Mouse (Mus musculus): ENCODE measurements around the gene Ifit3b. TPM values are rescaled to one million over a fixed set of nuclear protein-coding genes. Genes with fewer than 3 reads are reported as not detected.
"Not testable (repeated sequence)": the region's sequence is repeated elsewhere in the genome, so short reads cannot be mapped to it uniquely, and the experiment has no call there.

Ifit3b gene
- polyA plus RNA-seq, 1 experiment, result not detected

DNA sequence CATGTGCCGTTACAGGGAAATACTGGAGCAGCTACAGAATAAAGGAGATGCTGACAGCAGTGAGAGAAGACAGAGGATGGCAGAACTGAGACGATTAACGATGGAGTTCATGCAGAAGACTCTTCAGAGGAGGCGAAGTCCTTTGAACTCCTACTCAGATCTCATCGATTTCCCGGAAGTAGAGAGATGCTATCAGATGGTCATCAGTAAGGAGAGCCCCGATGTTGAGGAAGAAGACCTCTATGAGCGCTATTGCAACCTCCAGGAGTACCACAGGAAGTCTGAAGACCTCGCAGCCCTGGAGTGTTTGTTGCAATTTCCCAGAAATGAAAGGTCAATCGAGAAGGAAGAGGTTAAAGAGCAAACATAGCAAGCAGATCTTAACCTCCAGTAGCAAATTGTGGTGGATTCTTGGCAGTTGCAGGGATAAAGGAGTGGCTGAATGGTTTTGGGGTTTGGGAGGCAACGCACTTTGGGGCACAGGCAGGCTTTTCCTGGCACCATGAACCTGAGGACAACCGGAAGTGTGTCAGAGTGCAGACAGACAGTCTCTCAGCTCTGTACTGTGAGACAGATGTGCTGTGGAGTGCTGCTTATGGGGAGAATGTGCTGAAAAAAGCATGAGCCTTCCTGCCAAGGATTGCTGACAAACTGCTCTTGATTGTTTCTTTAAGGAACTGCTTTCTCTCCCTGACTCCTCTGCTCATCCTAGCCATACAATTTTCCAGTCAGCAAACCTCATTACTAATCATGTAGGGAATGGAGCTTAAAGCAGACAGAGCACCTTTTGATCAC, 19.7 kb upstream of the Ifit3b start:
- not testable (repeated sequence) for H3K4me1 ChIP-seq (ENCODE audit: control insufficient read depth); H3K36me3 ChIP-seq (ENCODE audit: control insufficient read depth); H3K4me3 ChIP-seq (replicated peaks); H3K9me3 ChIP-seq (ENCODE audit: control insufficient read depth, low read length); H3K27me3 ChIP-seq (ENCODE audit: control insufficient read depth)

DNA sequence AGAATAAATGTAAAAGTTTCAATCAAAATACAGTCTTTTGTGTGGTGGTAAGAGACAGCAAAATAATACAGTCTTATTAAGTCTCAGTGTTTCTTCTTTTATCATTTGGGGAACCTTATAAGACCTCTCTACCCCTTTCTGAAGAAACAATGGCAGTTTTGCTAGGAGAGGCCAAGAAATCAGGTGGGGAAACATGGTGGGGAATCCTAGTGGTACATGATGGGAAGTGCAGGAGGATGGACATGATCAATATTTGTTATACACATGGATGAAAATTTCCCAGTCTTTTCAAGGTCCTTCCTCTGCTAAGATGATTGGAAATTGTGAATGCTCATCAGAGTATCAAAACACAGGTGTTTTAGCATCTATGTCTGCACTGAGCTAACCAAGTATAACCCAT, 18.8 kb upstream of the Ifit3b start:
- TF ChIP-seq GATA1 (IDR thresholded peaks at IDR 0.05; ENCODE audit: low read length) (no peak), TAL1 (IDR thresholded peaks at IDR 0.05; ENCODE audit: low read length) (no peak)
- Histone ChIP-seq H3K36me3 (ENCODE audit: control insufficient read depth) (no peaks in the 10 kb centered on the region), H3K4me1 (ENCODE audit: control insufficient read depth) (no peaks in the 10 kb centered on the region), H3K27me3 (ENCODE audit: control insufficient read depth) (no peaks in the 10 kb centered on the region), H3K4me3 (replicated peaks) (no peak overlapping the region), H3K9me3 (ENCODE audit: control insufficient read depth, low read length) (no peaks in the 10 kb centered on the region)

DNA sequence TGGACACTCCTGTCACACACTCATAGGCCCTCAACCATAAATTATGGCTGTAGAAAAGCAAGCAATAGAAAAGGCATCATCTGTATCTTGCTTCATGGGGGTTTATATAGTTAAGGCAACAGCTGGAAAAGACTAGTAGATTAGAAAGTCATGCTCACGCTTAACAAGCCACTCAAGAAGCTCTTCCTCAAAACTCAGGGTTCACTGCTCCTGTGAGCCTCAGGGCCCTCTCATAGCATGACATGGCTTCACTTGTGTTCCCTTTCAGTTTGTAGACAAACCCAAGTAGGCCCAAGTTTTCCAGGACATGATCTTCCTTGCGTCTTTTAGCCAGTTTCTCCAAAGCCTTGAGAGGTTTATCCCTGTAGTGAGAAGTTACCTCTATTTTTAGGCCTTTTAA, 14.3 kb upstream of the Ifit3b start:
- H3K27me3 ChIP-seq (ENCODE audit: control insufficient read depth), result no peaks in the 10 kb centered on the region
- TF ChIP-seq GATA1 (IDR thresholded peaks at IDR 0.05; ENCODE audit: low read length) (no peak), TAL1 (IDR thresholded peaks at IDR 0.05; ENCODE audit: low read length) (no peak)
- H3K4me3 ChIP-seq (replicated peaks), result no peak overlapping the region
- H3K36me3 ChIP-seq (ENCODE audit: control insufficient read depth), result no peaks in the 10 kb centered on the region
- H3K4me1 ChIP-seq (ENCODE audit: control insufficient read depth), result no peaks in the 10 kb centered on the region
- H3K9me3 ChIP-seq (ENCODE audit: control insufficient read depth, low read length), result no peaks in the 10 kb centered on the region

DNA sequence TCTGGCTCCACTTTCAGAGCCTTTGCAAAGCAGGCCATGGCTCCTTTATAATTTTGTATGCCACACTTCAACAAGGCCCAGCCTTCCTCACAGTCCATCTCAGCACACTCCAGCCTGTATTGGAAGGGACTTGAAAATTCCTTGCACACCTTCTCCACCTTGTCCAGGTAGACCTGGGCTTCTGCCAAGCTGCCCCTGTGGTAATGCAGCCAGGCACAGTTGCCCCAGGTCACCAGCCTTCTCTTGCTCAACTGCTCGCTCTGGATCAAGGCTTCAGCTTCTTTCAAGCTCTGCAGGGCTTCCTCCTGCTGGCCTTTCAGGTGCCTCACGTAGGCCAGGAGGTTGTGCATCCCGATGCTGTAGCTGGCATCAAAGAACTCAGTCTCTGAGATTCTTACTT, 13.2 kb upstream of the Ifit3b start:
- H3K4me1 ChIP-seq (ENCODE audit: control insufficient read depth); H3K9me3 ChIP-seq (ENCODE audit: control insufficient read depth, low read length); H3K4me3 ChIP-seq (replicated peaks); H3K36me3 ChIP-seq (ENCODE audit: control insufficient read depth); H3K27me3 ChIP-seq (ENCODE audit: control insufficient read depth): not testable (repeated sequence)

DNA sequence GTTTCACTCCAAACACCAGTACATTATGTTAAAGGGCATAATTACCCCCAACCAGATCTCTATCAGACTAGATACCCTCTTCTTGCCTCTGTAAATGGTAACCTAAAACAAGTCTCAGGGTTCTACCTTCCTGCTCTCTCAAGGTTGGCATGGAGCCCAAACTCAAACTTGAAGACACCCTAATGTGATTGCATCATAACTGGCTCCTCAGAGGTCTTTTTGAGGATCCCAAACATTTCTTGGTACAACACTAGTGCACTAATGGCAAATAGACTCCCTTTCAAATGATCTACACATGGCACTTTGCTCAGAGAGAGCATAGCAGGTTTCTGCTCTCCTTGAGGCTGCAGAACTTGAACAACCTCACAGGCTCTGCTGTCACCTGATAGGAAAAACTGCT, 11.0 kb upstream of the Ifit3b start:
- no peaks in the 10 kb centered on the region for H3K9me3 ChIP-seq (ENCODE audit: control insufficient read depth, low read length)
- H3K36me3 ChIP-seq (ENCODE audit: control insufficient read depth), result no peaks in the 10 kb centered on the region
- H3K4me1 ChIP-seq (ENCODE audit: control insufficient read depth), result no peaks in the 10 kb centered on the region
- no peak for TF ChIP-seq GATA1 (IDR thresholded peaks at IDR 0.05; ENCODE audit: low read length)
- no peak for TF ChIP-seq TAL1 (IDR thresholded peaks at IDR 0.05; ENCODE audit: low read length)
- no peak overlapping the region for H3K4me3 ChIP-seq (replicated peaks)
- no peaks in the 10 kb centered on the region for H3K27me3 ChIP-seq (ENCODE audit: control insufficient read depth)

DNA sequence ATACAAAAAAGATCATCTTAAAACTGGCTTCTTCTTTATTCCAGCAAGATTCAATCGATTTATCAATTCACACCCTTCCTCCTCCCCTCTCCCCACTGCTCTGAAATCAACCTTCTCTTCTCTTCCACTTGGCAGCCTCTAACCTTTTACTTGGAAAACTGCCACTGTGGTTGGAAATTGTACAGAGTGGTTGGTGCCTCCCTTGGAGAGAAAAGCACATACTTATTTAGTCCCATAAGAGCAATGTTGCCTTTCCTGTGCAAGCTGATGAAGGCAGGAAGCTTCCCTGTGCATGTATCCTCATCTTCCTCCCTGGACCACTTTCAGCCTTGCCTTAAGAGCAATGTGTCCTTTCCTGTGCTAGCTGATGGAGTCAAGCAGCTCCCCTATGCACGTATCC, 9.4 kb upstream of the Ifit3b start:
- Histone ChIP-seq H3K4me3 (replicated peaks) (no peak overlapping the region), H3K9me3 (ENCODE audit: control insufficient read depth, low read length) (no peaks in the 10 kb centered on the region), H3K36me3 (ENCODE audit: control insufficient read depth) (no peaks in the 10 kb centered on the region), H3K4me1 (ENCODE audit: control insufficient read depth) (no peaks in the 10 kb centered on the region), H3K27me3 (ENCODE audit: control insufficient read depth) (no peaks in the 10 kb centered on the region)
- TF ChIP-seq GATA1 (IDR thresholded peaks at IDR 0.05; ENCODE audit: low read length) (no peak), TAL1 (IDR thresholded peaks at IDR 0.05; ENCODE audit: low read length) (no peak)

DNA sequence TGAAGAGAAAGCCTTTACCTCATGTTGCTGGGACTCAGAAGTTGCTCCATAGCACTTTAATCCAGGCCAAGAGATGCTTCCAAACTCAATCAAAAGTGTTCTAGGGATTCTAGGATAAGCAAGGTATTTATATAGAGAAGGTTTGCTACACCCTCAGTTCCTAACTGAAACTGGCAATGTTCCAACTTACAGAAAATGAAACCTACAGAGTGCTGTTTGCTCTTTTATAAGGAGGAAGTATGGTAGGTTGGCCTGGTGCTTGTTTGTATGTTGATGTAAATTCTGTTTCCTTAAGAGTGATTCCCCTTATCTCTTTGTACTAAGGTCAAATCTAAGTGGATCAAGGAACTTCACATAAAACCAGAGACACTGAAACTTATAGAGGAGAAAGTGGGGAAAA, 8.5 kb upstream of the Ifit3b start:
- H3K4me3 ChIP-seq (replicated peaks); H3K36me3 ChIP-seq (ENCODE audit: control insufficient read depth); H3K27me3 ChIP-seq (ENCODE audit: control insufficient read depth); H3K9me3 ChIP-seq (ENCODE audit: control insufficient read depth, low read length); H3K4me1 ChIP-seq (ENCODE audit: control insufficient read depth): not testable (repeated sequence)

DNA sequence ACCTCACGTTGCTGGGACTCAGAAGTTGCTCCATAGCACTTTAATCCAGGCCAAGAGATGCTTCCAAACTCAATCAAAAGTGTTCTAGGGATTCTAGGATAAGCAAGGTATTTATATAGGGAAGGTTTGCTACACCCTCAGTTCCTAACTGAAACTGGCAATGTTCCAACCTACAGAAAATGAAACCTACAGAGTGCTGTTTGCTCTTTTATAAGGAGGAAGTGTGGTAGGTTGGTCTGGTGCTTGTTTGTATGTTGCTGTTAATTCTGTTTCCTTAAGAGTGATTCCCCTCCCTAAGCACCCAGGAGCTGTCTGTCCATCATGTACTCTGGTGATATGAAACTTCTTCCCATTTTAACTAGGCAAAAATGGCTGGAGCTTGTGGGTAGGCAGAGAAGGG, 5.9 kb upstream of the Ifit3b start, which contains the start of gene Ifit1bl1:
Gene Ifit1bl1, minus strand, starts transcription at position 69 of the 400 bp plus-strand sequence.
- not testable (repeated sequence) for H3K27me3 ChIP-seq (ENCODE audit: control insufficient read depth); H3K4me1 ChIP-seq (ENCODE audit: control insufficient read depth); H3K9me3 ChIP-seq (ENCODE audit: control insufficient read depth, low read length); H3K36me3 ChIP-seq (ENCODE audit: control insufficient read depth); H3K4me3 ChIP-seq (replicated peaks)

DNA sequence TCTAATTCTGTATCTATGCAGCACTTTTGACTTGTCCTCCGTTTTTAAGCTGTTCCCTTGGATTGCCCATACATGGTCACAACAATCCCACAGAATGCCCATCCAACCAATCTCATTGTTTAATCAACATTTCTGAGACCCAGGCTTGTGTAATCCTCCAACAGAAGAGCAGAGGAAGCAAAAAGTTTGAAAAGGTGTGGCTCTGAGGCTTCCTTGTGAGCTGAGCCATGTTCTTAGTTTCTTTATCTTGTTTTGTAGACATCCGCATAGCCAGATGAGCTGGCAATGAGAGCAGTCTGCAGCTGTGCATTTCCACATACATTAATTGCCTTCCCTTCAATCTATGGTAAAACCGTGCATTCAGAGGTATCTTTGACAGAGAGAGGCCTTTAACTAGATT, 2.3 kb upstream of the Ifit3b start:
- no peaks in the 10 kb centered on the region for H3K9me3 ChIP-seq (ENCODE audit: control insufficient read depth, low read length)
- H3K36me3 ChIP-seq (ENCODE audit: control insufficient read depth), result no peaks in the 10 kb centered on the region
- H3K27me3 ChIP-seq (ENCODE audit: control insufficient read depth), result no peaks in the 10 kb centered on the region
- TF ChIP-seq TAL1 (IDR thresholded peaks at IDR 0.05; ENCODE audit: low read length) (no peak), GATA1 (IDR thresholded peaks at IDR 0.05; ENCODE audit: low read length) (no peak)
- H3K4me3 ChIP-seq (replicated peaks), result no peak overlapping the region
- H3K4me1 ChIP-seq (ENCODE audit: control insufficient read depth), result no peaks in the 10 kb centered on the region

DNA sequence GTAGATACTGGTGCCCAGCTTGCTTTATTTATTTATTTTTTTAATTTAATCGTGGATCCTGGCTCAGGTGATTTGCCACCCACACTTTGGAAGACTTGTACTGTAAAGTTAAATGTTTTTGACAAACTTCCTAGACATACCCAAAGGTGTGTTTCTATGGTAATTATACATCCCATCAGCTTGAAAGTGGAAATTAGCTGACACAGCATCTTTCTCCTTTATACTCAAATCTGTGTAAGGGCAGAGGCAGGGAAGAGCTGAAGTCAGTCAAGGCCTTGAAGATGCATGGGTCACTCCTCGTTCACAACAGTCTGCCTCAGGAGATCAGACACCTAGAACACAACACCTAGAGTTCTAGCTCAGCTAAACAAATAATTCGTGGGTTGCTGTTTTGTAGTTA, 2.3 kb downstream of the Ifit3b start:
- H3K4me1 ChIP-seq (ENCODE audit: control insufficient read depth); H3K9me3 ChIP-seq (ENCODE audit: control insufficient read depth, low read length); H3K27me3 ChIP-seq (ENCODE audit: control insufficient read depth); H3K36me3 ChIP-seq (ENCODE audit: control insufficient read depth); H3K4me3 ChIP-seq (replicated peaks): not testable (repeated sequence)

DNA sequence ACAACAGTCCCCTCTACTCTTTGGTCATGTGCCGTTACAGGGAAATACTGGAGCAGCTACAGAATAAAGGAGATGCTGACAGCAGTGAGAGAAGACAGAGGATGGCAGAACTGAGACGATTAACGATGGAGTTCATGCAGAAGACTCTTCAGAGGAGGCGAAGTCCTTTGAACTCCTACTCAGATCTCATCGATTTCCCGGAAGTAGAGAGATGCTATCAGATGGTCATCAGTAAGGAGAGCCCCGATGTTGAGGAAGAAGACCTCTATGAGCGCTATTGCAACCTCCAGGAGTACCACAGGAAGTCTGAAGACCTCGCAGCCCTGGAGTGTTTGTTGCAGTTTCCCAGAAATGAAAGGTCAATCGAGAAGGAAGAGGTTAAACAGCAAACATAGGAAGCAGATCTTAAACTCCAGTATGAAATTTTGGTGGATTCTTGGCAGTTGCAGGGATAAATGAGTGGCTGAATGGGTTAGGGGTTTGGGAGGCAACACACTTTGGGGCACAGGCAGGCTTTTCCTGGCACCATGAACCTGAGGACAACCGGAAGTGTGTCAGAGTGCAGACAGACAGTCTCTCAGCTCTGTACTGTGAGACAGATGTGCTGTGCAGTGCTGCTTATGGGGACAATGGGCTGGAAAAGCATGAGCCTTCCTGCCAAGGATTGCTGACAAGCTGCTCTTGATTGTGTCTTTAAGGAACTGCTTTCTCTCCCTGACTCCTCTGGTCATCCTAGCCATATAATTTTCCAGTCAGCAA, 4.7 kb downstream of the Ifit3b start:
- not testable (repeated sequence) for H3K4me1 ChIP-seq (ENCODE audit: control insufficient read depth); H3K36me3 ChIP-seq (ENCODE audit: control insufficient read depth); H3K4me3 ChIP-seq (replicated peaks)

More for the DNA sequence above, 4.7 kb downstream of the Ifit3b start:
- H3K27me3 ChIP-seq (ENCODE audit: control insufficient read depth); H3K9me3 ChIP-seq (ENCODE audit: control insufficient read depth, low read length): not testable (repeated sequence)

All from erythroblast, embryonic 14.5 days (primary cell).